ENCODE assay signal across 20 mouse cellular contexts in genomic region chr7:4971068-4971467, GRCm38 (mm10). TPM values are rescaled to one million over a fixed set of nuclear protein-coding genes. Genes with fewer than 3 reads are reported as not detected.
DNase-seq lines count a peak whose midpoint lies in the region; ATAC-seq and TF ChIP-seq lines count a peak whose summit lies in the region.
"Had no signal": no experiment of that assay in that cellular context is flagged by ENCODE, and none has a peak within 500 bp of the region (broad histone marks: within the 10 kb centered on the region; RNA-seq: fewer than 3 reads in every experiment).

TSS of gene Sbk3 (minus strand) at chr7:4971168.

- no peak for TF ChIP-seq CTCF in midbrain, postnatal 0 days (IDR thresholded peaks at IDR 0.05)

- H3K9ac ChIP-seq in midbrain, postnatal 0 days (replicated peaks; ENCODE audit: low read length, poor library complexity, severe bottlenecking), result 0 out of 2 replicates have a peak within 1 kb of the TSS, but pooled peaks have one; percentile 2
- no peak within 1 kb of the TSS for H3K9ac ChIP-seq in midbrain, embryonic 14.5 days (replicated peaks; ENCODE audit: low read length)
- H3K9ac ChIP-seq in heart, embryonic 16.5 days (ENCODE audit: low read length), result 0 out of 2 replicates have a peak within 1 kb of the TSS, but pooled peaks have one; percentile 18
- H3K9ac ChIP-seq: embryonic facial prominence, embryonic 12.5 days; limb, embryonic 13.5 days; liver, embryonic 14.5 days; midbrain, embryonic 12.5 days had no signal

- no peak for ATAC-seq in midbrain, postnatal 0 days (ENCODE audit: low FRiP score)
- no peak for ATAC-seq in midbrain, embryonic 14.5 days (ENCODE audit: low FRiP score, low TSS enrichment)
- no peak for ATAC-seq in heart, embryonic 16.5 days (replicated peaks; ENCODE audit: extremely low read depth, insufficient read depth, low FRiP score)

- no peak within 1 kb of the TSS for H3K27ac ChIP-seq in midbrain, postnatal 0 days (ENCODE audit: low read depth, low read length)
- H3K27ac ChIP-seq in midbrain, embryonic 14.5 days (replicated peaks; ENCODE audit: low read depth, low read length), result no peak within 1 kb of the TSS
- peak within 1 kb of the TSS; percentile 61 for H3K27ac ChIP-seq in heart, embryonic 16.5 days (ENCODE audit: low read length)
- H3K27ac ChIP-seq: embryonic facial prominence, embryonic 12.5 days; hindbrain, embryonic 10.5 days; kidney, postnatal 0 days; limb, embryonic 13.5 days; liver, embryonic 14.5 days; macrophage; midbrain, embryonic 12.5 days had no signal

- H3K4me2 ChIP-seq in midbrain, postnatal 0 days (ENCODE audit: low read depth, low read length, poor library complexity, severe bottlenecking), result no peak within 1 kb of the TSS
- no peak within 1 kb of the TSS for H3K4me2 ChIP-seq in midbrain, embryonic 14.5 days (ENCODE audit: low read length)
- no peak within 1 kb of the TSS for H3K4me2 ChIP-seq in heart, embryonic 16.5 days (ENCODE audit: low read depth, low read length)
- H3K4me2 ChIP-seq: embryonic facial prominence, embryonic 12.5 days; limb, embryonic 13.5 days; midbrain, embryonic 12.5 days had no signal

- H3K27me3 ChIP-seq in midbrain, postnatal 0 days (ENCODE audit: insufficient read depth, low read length), result no peaks in the 10 kb centered on the region
- no peaks in the 10 kb centered on the region for H3K27me3 ChIP-seq in midbrain, embryonic 14.5 days (ENCODE audit: control insufficient read depth, insufficient read depth, low read length)
- H3K27me3 ChIP-seq in heart, embryonic 16.5 days (ENCODE audit: control insufficient read depth, insufficient read depth, low read length), result no peaks in the 10 kb centered on the region
- H3K27me3 ChIP-seq: embryonic facial prominence, embryonic 12.5 days had no signal

- WGBS in midbrain, postnatal 0 days, result 39% methylated on average over 6 of the region's 6 CpGs
- WGBS in midbrain, embryonic 14.5 days, result 34% methylated on average over 6 of the region's 6 CpGs
- WGBS in heart, embryonic 16.5 days, result 36% methylated on average over 6 of the region's 6 CpGs

- H3K4me3 ChIP-seq in midbrain, postnatal 0 days (ENCODE audit: low read depth, low read length), result no peak within 1 kb of the TSS
- no peak within 1 kb of the TSS for H3K4me3 ChIP-seq in midbrain, embryonic 14.5 days (replicated peaks; ENCODE audit: low read depth, low read length)
- H3K4me3 ChIP-seq in heart, embryonic 16.5 days (ENCODE audit: low read length), result no peak within 1 kb of the TSS
- H3K4me3 ChIP-seq: embryonic facial prominence, embryonic 12.5 days; erythroblast, embryonic 14.5 days; hindbrain, embryonic 10.5 days; limb, embryonic 13.5 days; midbrain, embryonic 12.5 days; myocyte had no signal

- no peaks in the 10 kb centered on the region for H3K9me3 ChIP-seq in midbrain, postnatal 0 days (ENCODE audit: low read length)
- H3K9me3 ChIP-seq in midbrain, embryonic 14.5 days (ENCODE audit: control insufficient read depth, low read length), result no peaks in the 10 kb centered on the region
- no peaks in the 10 kb centered on the region for H3K9me3 ChIP-seq in heart, embryonic 16.5 days (replicated peaks; ENCODE audit: control insufficient read depth, low read length)
- H3K9me3 ChIP-seq: embryonic facial prominence, embryonic 12.5 days; limb, embryonic 13.5 days; midbrain, embryonic 12.5 days had no signal

- no peaks in the 10 kb centered on the region for H3K4me1 ChIP-seq in midbrain, postnatal 0 days (ENCODE audit: insufficient read depth, low read length)
- no peaks in the 10 kb centered on the region for H3K4me1 ChIP-seq in midbrain, embryonic 14.5 days (ENCODE audit: control insufficient read depth, insufficient read depth, low read length)
- peaks cover 9% of the 10 kb centered on the region for H3K4me1 ChIP-seq in heart, embryonic 16.5 days (ENCODE audit: control insufficient read depth, insufficient read depth, low read length)
- H3K4me1 ChIP-seq: embryonic facial prominence, embryonic 12.5 days; hindbrain, embryonic 10.5 days; limb, embryonic 13.5 days had no signal

- DNase-seq in heart, adult 8-10 months (ENCODE audit: low spot score), result no peak
- no peak for DNase-seq in heart, adult 11 months
- no peak for DNase-seq in midbrain, postnatal 0 days (ENCODE audit: low spot score)
- DNase-seq in midbrain, embryonic 14.5 days, result no peak
- no peak for DNase-seq in left cerebral cortex, adult 8-10 months (ENCODE audit: low spot score in 2 of 2)
- no peak for DNase-seq in left cerebral cortex, adult 18-20 months (ENCODE audit: low spot score in 2 of 2)
- DNase-seq: adrenal gland, adult 8-10 months; cerebellum, adult 9-11 months; kidney, adult 18-20 months; thymus, postnatal 25 days had no signal

- H3K36me3 ChIP-seq in midbrain, postnatal 0 days (ENCODE audit: insufficient read depth, low read length), result no peaks in the 10 kb centered on the region
- H3K36me3 ChIP-seq in midbrain, embryonic 14.5 days (ENCODE audit: control insufficient read depth, insufficient read depth, low read length), result no peaks in the 10 kb centered on the region
- no peaks in the 10 kb centered on the region for H3K36me3 ChIP-seq in heart, embryonic 16.5 days (ENCODE audit: control insufficient read depth, insufficient read depth)
- H3K36me3 ChIP-seq: embryonic facial prominence, embryonic 12.5 days; hindbrain, embryonic 10.5 days; limb, embryonic 13.5 days; midbrain, embryonic 12.5 days had no signal

RNA-seq across cellular contexts. Expression of gene Sbk3, which starts in this region (rescaled TPM):
- total RNA-seq in heart, adult 8-10 months (2022), result 10 to 100 TPM; 28.3 to 70.4 (median 46.3) TPM
- 0.49 and 1.8 TPM in 2 replicates for total RNA-seq in midbrain, postnatal 0 days (2014; rRNA removed)
- polyA plus RNA-seq in midbrain, postnatal 0 days (2015; fragmentation: Nextera tagmentation; extraction: Ambion mirVana), result 0.45 and 0.46 TPM in 2 replicates
- polyA plus RNA-seq in midbrain, embryonic 14.5 days (2014; fragmentation: Nextera tagmentation; extraction: Ambion mirVana), result 0.59 and 0.89 TPM in 2 replicates
- polyA plus RNA-seq in heart, embryonic 16.5 days (2015; fragmentation: Nextera tagmentation; extraction: Ambion mirVana), result 0.72 and 0.84 TPM in 2 replicates
- 1 to 10 TPM in 3 of 4 experiments, under 1 TPM in 1; 0.88 to 1.3 (median 1.1) TPM for total RNA-seq in left cerebral cortex, adult 8-10 months (2022)
- total RNA-seq in left cerebral cortex, adult 18-20 months (2021), result under 1 TPM; 0.58 to 0.91 TPM
- polyA plus RNA-seq: erythroblast, embryonic 14.5 days; limb, embryonic 13.5 days; liver, embryonic 14.5 days; macrophage; midbrain, embryonic 12.5 days had no signal

Comparison
In these comparisons a context has a peak if more than half of its experiments do, and no peak if none do; other contexts are left out.
1. RNA of gene Sbk3 (total RNA-seq): 28.3 to 70.4 TPM in heart, adult 8-10 months; 0.88 to 1.3 TPM in left cerebral cortex, adult 8-10 months, 0.58 to 0.91 TPM in left cerebral cortex, adult 18-20 months and 0.49 to 1.8 TPM in midbrain, postnatal 0 days; every median in the first group is over 10 times any median in the second.